Mouse (Mus musculus) olfactory bulb, adult 2 months (tissue): ENCODE measurements around the gene Lcn11.

Experiments
- CTCF ChIP-seq: fragments of 200-500 bp; IDR thresholded peaks from 2 replicates; pipeline ENCODE4 v1.5.1; 2012; ENCODE audit warnings: low read depth, mild to moderate bottlenecking, low read length, moderate library complexity; ENCODE audit not compliant: insufficient read depth
- POLR2A ChIP-seq: fragments of 200-500 bp; IDR thresholded peaks from 2 replicates; pipeline ENCODE4 v1.6.1; 2012; ENCODE audit warnings: mild to moderate bottlenecking, low read depth, low read length, moderate library complexity; ENCODE audit not compliant: insufficient read depth

GRCm38 (mm10) chr2:25773507-25773906 lies 3.3 kb upstream of the Lcn11 start:
- TF ChIP-seq POLR2A, result no peak
- TF ChIP-seq CTCF, result no peak
